Mouse (Mus musculus) midbrain, embryonic 16.5 days (tissue): ENCODE results near the gene Hoxb6. TPM values are rescaled to one million over a fixed set of nuclear protein-coding genes. Genes with fewer than 3 reads are reported as not detected.

Experiments
- ATAC-seq: fragments of 200-750 bp; cut with Nextera tagmentation; 2 replicates; pipeline ENCODE4 v1.8.0; 2017; ENCODE audit warnings: moderate TSS enrichment
- H3K27ac ChIP-seq: fragments of 300-500 bp; sonication (generic); 2 replicates; pipeline ENCODE4 v1.5.1; 2014; ENCODE audit warnings: mild to moderate bottlenecking, low read length, mixed read lengths
- H3K27me3 ChIP-seq: fragments of 300-500 bp; sonication (generic); 2 replicates; pipeline ENCODE4 v1.6.1; 2014; ENCODE audit warnings: low read depth, low read length, mixed read lengths; ENCODE audit not compliant: control insufficient read depth, insufficient read depth
- H3K36me3 ChIP-seq: fragments of 300-500 bp; sonication (generic); 2 replicates; pipeline ENCODE4 v1.6.1; 2014; ENCODE audit warnings: mild to moderate bottlenecking, low read length, moderate library complexity, mixed read lengths; ENCODE audit not compliant: control insufficient read depth, insufficient read depth
- H3K4me1 ChIP-seq: fragments of 300-500 bp; sonication (generic); 2 replicates; pipeline ENCODE4 v1.6.1; 2014; ENCODE audit warnings: mild to moderate bottlenecking, low read length, mixed read lengths; ENCODE audit not compliant: control insufficient read depth, insufficient read depth
- H3K4me2 ChIP-seq: fragments of 300-500 bp; sonication (generic); 2 replicates; pipeline ENCODE4 v1.6.1; 2014; ENCODE audit warnings: mild to moderate bottlenecking, low read length, mixed read lengths
- H3K4me3 ChIP-seq: fragments of 300-500 bp; sonication (generic); 2 replicates; pipeline ENCODE4 v1.5.1; 2014; ENCODE audit warnings: low read depth, mild to moderate bottlenecking, low read length, moderate library complexity, mixed read lengths
- H3K9ac ChIP-seq: fragments of 300-500 bp; sonication (generic); 2 replicates; pipeline ENCODE4 v1.6.1; 2014; ENCODE audit warnings: low read depth, low read length, mixed read lengths
- H3K9me3 ChIP-seq: fragments of 300-500 bp; sonication (generic); replicated peaks from 2 replicates; pipeline ENCODE4 v1.6.1; 2014; ENCODE audit warnings: mild to moderate bottlenecking, low read length, mixed read lengths; ENCODE audit not compliant: control insufficient read depth, poor library complexity, severe bottlenecking
- WGBS: fragments of 180-500 bp; shearing (Covaris S2); extraction: QIAGEN DNeasy Blood & Tissue Kit; methylation state at CpG from one replicate; pipeline ENCODE4 v1.1.7; 2014; 5-methylcytosine and 5-hydroxymethylcytosine counted together
- polyA plus RNA-seq: library from polyadenylated mRNA; unstranded; fragments of >200 nt; fragmentation: Nextera tagmentation; extraction: Ambion mirVana; gene quantifications from 2 replicates; pipeline ENCODE4 v1.2.1, GENCODE M21; 2015

The Hoxb6 gene
- polyA plus RNA-seq, 1 experiment from 2014 or later: not detected

DNA sequence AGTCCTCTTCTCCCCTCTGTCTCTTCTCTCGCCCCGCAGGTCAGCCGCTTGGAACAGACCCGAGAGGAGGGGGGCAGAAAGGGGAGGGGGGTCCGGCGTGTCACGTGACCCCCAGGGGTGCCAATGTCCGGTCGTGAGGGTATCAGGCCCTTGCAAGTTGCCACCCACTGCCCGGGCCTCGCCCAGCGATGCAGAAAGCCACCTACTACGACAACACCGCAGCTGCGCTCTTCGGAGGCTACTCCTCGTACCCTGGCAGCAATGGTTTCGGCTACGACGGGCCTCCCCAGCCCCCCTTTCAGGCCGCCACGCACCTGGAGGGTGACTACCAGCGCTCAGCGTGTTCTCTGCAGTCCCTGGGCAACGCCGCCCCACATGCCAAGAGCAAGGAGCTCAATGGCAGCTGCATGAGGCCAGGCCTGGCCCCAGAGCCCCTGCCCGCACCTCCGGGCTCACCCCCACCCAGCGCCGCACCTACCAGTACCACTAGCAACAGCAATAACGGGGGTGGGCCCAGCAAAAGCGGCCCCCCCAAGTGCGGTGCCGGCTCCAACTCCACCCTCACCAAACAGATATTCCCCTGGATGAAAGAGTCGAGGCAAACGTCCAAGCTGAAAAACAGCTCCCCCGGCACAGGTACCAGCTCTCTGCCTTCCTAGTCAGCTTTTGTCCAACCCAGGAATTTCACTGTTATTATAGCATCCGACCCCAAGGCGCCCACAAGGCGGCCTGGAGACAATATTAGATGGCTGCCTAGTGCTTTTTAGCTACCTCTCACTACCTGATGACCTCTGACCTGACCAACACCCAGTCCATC is 52.0 kb downstream of the Hoxb6 start:
- H3K4me3 ChIP-seq: no peak overlapping the region
- 0 out of 2 replicates have a peak, but pooled peaks cover 2% of the 10 kb centered on the region for H3K9me3 ChIP-seq
- no peak overlapping the region for H3K27ac ChIP-seq
- peaks cover 85% of the 10 kb centered on the region for H3K27me3 ChIP-seq
- H3K4me1 ChIP-seq: peaks cover 3% of the 10 kb centered on the region
- WGBS: 2% methylated on average over 39 of the region's 40 CpGs
- H3K9ac ChIP-seq: no peak overlapping the region
- H3K36me3 ChIP-seq: no peaks in the 10 kb centered on the region
- no peak overlapping the region for H3K4me2 ChIP-seq
- ATAC-seq: no peak

DNA sequence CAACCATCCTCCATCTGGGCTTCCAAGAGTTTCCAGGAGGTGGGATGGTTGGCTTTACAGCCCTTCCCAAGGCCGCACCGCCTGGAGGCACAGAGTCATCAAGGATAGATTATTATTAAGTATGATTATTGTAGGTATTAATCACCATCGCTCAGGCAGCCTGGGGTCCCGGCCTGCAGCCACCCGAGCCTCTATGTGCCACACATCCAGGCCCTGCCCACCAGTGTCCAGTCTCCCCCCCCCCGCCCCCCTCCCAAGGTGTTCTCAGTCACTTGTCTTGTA is 52.5 kb downstream of the Hoxb6 start:
- Histone ChIP-seq H3K9ac (no peak overlapping the region), H3K27ac (no peak overlapping the region), H3K9me3 (0 out of 2 replicates have a peak, but pooled peaks cover 2% of the 10 kb centered on the region), H3K4me2 (no peak overlapping the region), H3K36me3 (no peaks in the 10 kb centered on the region), H3K27me3 (peaks cover 85% of the 10 kb centered on the region), H3K4me1 (peaks cover 3% of the 10 kb centered on the region), H3K4me3 (no peak overlapping the region)
- WGBS: 6% methylated on average over 6 of the region's 6 CpGs
- ATAC-seq: no peak

DNA sequence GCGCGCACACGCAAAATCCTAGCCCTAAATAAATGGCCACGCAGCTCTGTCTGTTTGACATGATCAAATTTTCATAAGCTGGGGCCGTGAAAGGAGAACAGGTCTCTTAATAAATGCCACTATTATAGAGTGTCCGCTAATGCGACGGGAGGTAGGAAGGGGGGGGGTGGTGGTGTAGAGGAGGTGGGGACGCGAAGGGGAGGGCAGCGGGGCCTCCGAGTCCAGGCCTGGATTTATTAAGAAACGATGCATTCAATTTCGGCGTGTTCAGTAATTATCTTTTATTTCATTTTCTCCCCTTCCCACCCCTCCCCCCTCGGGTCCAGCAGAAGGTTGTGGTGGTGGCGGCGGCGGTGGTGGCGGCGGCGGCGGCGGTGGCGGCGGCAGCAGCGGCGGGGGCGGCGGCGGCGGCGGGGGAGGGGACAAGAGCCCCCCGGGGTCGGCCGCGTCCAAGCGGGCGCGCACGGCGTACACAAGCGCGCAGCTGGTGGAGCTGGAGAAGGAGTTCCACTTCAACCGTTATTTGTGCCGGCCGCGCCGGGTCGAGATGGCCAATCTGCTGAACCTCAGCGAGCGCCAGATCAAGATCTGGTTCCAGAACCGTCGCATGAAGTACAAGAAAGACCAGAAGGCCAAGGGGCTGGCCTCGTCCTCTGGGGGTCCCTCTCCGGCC is 53.1 kb downstream of the Hoxb6 start:
- no peak overlapping the region; the same call in 1 of the 2 replicates for H3K4me3 ChIP-seq
- H3K4me2 ChIP-seq: 0 out of 2 replicates have a peak overlapping the region, but pooled peaks have one; percentile 23
- no peak for ATAC-seq
- no peak overlapping the region for H3K27ac ChIP-seq
- 0 out of 2 replicates have a peak, but pooled peaks cover 2% of the 10 kb centered on the region for H3K9me3 ChIP-seq
- H3K36me3 ChIP-seq: no peaks in the 10 kb centered on the region
- H3K27me3 ChIP-seq: peaks cover 83% of the 10 kb centered on the region
- WGBS: under 1% methylated on average over 38 of the region's 56 CpGs
- no peak overlapping the region for H3K9ac ChIP-seq
- peaks cover 3% of the 10 kb centered on the region for H3K4me1 ChIP-seq

DNA sequence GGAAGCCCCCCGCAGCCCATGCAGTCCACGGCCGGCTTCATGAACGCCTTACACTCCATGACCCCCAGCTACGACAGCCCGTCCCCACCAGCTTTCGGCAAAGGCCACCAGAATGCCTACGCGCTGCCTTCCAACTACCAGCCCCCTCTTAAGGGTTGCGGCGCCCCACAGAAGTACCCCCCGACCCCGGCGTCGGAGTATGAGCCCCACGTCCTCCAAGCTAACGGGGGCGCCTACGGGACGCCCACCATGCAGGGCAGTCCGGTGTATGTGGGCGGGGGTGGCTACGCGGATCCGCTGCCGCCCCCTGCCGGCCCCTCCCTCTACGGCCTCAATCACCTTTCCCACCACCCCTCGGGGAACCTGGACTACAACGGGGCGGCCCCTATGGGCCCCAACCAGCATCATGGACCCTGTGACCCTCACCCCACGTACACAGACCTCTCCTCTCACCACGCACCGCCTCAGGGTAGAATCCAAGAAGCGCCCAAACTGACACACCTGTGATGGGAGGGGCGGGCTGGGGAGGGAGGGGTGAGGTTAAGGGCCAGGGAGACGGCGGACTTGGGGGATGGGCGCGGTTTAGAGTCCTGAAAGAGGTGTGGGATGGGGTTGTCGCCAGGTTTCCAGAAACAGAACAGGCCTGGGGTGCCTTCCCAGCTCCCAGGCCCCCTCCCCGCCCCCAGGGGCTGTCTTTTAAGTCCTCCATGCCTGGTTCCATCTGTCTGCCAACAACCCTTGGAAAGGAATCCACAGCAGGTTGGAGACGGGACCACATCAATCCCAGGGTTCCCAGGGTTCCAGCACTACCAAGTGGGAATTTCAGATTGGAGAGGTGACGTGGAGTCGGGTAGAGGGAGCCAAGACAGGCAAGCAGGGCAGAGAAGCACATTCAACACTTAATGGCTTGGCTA is 53.9 kb downstream of the Hoxb6 start:
- 2% methylated on average over 45 of the region's 45 CpGs for WGBS
- Histone ChIP-seq H3K4me2 (no peak overlapping the region), H3K27me3 (peaks cover 86% of the 10 kb centered on the region), H3K9ac (no peak overlapping the region), H3K4me1 (peaks cover 3% of the 10 kb centered on the region), H3K9me3 (0 out of 2 replicates have a peak, but pooled peaks cover 2% of the 10 kb centered on the region), H3K27ac (no peak overlapping the region), H3K36me3 (no peaks in the 10 kb centered on the region), H3K4me3 (no peak overlapping the region)
- ATAC-seq: no peak

DNA sequence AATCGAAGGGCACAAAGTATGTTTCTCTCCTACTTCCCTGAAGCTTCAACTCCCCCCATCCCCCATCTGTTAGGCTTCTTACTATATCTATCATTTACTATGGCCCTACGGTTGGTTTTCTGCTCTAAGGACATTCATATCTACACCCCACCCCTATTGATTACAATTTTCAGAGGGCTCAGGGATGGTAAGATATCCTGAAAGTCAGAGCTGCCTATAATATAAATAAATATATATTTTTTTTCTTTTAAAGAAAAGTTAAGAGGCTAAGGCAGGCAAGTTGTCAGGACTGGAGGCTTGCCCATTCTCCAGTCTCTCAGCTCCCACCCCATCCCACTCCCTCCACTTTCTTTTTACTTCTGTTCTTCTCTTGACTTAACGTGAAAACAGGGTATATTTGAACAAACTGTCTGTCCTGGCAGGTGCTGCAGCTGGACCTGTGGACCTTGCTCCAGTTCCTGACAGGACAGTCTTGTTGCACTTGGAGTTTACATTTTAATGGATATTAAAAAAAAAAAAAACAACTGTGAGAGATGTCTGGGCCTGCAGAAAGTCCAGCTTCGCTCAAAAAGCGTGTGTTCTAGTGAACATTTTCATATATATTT is 54.7 kb downstream of the Hoxb6 start:
- Histone ChIP-seq H3K4me3 (no peak overlapping the region), H3K27ac (no peak overlapping the region), H3K9ac (no peak overlapping the region), H3K9me3 (0 out of 2 replicates have a peak, but pooled peaks cover 2% of the 10 kb centered on the region), H3K36me3 (no peaks in the 10 kb centered on the region), H3K27me3 (peaks cover 86% of the 10 kb centered on the region), H3K4me2 (no peak overlapping the region), H3K4me1 (peaks cover 3% of the 10 kb centered on the region)
- WGBS: 5% methylated on average over 5 of the region's 5 CpGs
- ATAC-seq: no peak

DNA sequence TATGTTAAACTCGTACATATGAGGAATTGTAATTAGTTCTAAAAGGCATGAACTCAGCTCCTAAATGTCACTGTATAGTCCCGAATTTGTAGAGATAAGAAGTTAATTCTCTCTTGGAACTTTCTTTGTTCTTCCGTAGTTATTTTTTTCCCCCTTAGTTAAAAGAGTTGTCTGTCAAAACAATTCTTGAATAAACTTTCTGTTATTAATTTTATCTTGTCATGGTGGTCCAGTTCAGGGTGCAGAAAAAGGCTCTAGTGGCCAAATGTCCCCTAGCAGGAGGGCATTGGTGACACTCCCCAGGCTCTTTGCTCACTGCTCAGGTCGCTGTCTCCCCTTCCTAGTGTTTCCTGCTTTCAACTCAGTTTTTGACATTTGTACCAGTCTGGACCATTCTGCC is 55.4 kb downstream of the Hoxb6 start:
- WGBS: 2% methylated on average over 4 of the region's 4 CpGs
- Histone ChIP-seq H3K4me2 (no peak overlapping the region), H3K27ac (no peak overlapping the region)

DNA sequence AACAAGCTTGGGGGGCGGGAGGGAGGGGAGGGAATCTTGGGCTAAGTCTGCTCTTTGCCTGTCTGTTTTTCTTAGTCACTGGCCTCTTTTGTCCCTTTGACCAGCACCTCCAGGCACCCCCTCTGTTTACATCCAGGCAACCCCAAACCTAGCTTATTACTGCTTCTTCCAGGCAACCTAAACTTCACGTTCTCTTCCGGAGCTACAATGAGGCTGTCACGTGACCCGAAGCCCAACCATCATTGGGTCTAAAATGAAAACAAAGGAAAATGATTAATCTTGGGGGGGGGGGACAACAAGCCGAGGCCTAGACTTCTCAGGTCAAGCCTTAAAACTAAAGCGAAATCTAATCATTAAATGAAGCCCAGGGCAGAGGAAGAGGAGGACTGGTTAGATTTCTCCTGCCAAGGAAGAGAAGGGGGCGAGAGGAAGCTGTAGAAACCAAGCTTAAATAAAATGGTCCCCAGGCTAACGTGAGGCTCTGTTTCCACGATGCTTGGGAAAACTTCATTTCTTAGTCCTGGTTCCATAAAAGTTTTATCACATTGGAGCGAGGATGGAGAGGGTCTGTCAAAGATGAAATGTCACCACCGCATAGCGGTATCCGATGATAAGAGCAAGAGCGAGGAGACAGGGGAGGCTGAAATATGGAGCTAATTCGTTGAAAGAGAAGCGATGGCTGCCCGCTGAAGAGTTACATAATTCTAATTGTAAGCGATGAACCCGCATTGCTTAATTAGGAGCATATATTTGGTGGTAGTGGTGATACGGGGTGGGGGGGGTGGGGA is 56.1 kb downstream of the Hoxb6 start:
- Histone ChIP-seq H3K27ac (no peak overlapping the region), H3K27me3 (peaks cover 87% of the 10 kb centered on the region), H3K9ac (no peak overlapping the region), H3K4me1 (peaks cover 3% of the 10 kb centered on the region), H3K4me3 (no peak overlapping the region), H3K4me2 (no peak overlapping the region), H3K9me3 (0 out of 2 replicates have a peak, but pooled peaks cover 2% of the 10 kb centered on the region), H3K36me3 (no peaks in the 10 kb centered on the region)
- 3% methylated on average over 21 of the region's 21 CpGs for WGBS
- ATAC-seq: no peak

More for the DNA sequence above, 55.4 kb downstream of the Hoxb6 start:
- Histone ChIP-seq H3K4me1 (peaks cover 3% of the 10 kb centered on the region), H3K9me3 (0 out of 2 replicates have a peak, but pooled peaks cover 2% of the 10 kb centered on the region), H3K4me3 (no peak overlapping the region), H3K27me3 (peaks cover 88% of the 10 kb centered on the region), H3K36me3 (no peaks in the 10 kb centered on the region), H3K9ac (no peak overlapping the region)
- ATAC-seq: no peak

DNA sequence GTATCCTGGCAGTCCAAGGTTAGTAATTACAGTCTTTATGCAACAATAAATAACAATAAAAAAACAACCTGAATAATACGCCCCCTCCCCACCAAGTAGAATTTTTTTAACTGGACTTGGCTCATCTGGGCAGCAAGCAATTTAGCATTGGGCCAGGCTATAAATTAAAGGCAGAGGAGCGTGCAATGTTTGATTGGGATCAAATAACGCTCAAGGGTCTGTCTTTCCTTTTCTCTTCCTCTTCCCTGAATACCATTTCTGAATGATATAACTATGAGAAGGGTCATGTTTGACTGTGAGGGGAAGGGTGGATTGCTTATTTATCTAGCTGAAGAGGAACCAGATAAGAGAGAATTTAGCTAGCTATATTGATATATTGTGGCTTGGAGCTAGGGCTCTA is 56.7 kb downstream of the Hoxb6 start:
- H3K27ac ChIP-seq: no peak overlapping the region

More for the DNA sequence above, 56.7 kb downstream of the Hoxb6 start:
- H3K4me1 ChIP-seq: peaks cover 3% of the 10 kb centered on the region
- 8% methylated on average over 3 of the region's 3 CpGs for WGBS
- H3K4me2 ChIP-seq: no peak overlapping the region
- no peaks in the 10 kb centered on the region for H3K36me3 ChIP-seq
- H3K4me3 ChIP-seq: no peak overlapping the region
- 0 out of 2 replicates have a peak, but pooled peaks cover 2% of the 10 kb centered on the region for H3K9me3 ChIP-seq
- H3K9ac ChIP-seq: no peak overlapping the region
- no peak for ATAC-seq
- peaks cover 86% of the 10 kb centered on the region for H3K27me3 ChIP-seq
